8 mouse cellular contexts compared by ENCODE assay signal in genomic region chr17:88628676-88629380, GRCm38 (mm10). TPM values are rescaled to one million over a fixed set of nuclear protein-coding genes. Genes with fewer than 3 reads are reported as not detected.
DNase-seq lines count a peak whose midpoint lies in the region; TF ChIP-seq lines count a peak whose summit lies in the region.

No protein-coding gene starts in this region.

- 30% methylated on average over 10 of the region's 10 CpGs for WGBS in kidney, adult 2 months
- 15% methylated on average over 10 of the region's 10 CpGs for WGBS in lung, adult 2 months
- 58% methylated on average over 10 of the region's 10 CpGs for WGBS in small intestine, adult 2 months

- peaks cover 37% of the 10 kb centered on the region for H3K4me1 ChIP-seq in kidney, adult 2 months (ENCODE audit: control insufficient read depth, insufficient read depth, low read length)
- peaks cover 50% of the 10 kb centered on the region for H3K4me1 ChIP-seq in lung, adult 2 months (ENCODE audit: control insufficient read depth, insufficient read depth, low read length)
- peaks cover 31% of the 10 kb centered on the region for H3K4me1 ChIP-seq in small intestine, adult 2 months (ENCODE audit: control insufficient read depth, insufficient read depth, insufficient read length, low read length)

- no peaks in the 10 kb centered on the region for H3K36me3 ChIP-seq in kidney, adult 2 months (ENCODE audit: control insufficient read depth, insufficient read depth, low read length)
- no peaks in the 10 kb centered on the region for H3K36me3 ChIP-seq in small intestine, adult 2 months (ENCODE audit: control insufficient read depth, insufficient read depth, low read length)

- no peaks in the 10 kb centered on the region for H3K27me3 ChIP-seq in kidney, adult 2 months (replicated peaks; ENCODE audit: control insufficient read depth, insufficient read depth, low read length)
- no peaks in the 10 kb centered on the region for H3K27me3 ChIP-seq in small intestine, adult 2 months (ENCODE audit: control insufficient read depth, insufficient read depth, low read length)

- TF ChIP-seq CTCF in brain, embryonic 14.5 days (IDR thresholded peaks at IDR 0.05; ENCODE audit: borderline replicate concordance, extremely low read depth, insufficient read depth, insufficient read length), result no peak
- TF ChIP-seq CTCF in kidney, adult 2 months (conservative IDR thresholded peaks at IDR 0.05; ENCODE audit: insufficient read depth, insufficient read length, low read depth, low read length), result no peak
- TF ChIP-seq CTCF in lung, adult 2 months (IDR thresholded peaks at IDR 0.05; ENCODE audit: insufficient read depth, low read length), result no peak
- no peak for TF ChIP-seq CTCF in small intestine, adult 2 months (IDR thresholded peaks at IDR 0.05; ENCODE audit: extremely low read depth, insufficient read length, insufficient replicate concordance, low read depth, low read length)

- no peak overlapping the region; the same call in 1 of the 2 replicates for H3K4me3 ChIP-seq in kidney, adult 2 months (ENCODE audit: insufficient read depth, low read depth, low read length)
- no peak overlapping the region for H3K4me3 ChIP-seq in lung, adult 2 months (replicated peaks; ENCODE audit: extremely low read depth, low read depth, low read length)
- H3K4me3 ChIP-seq in small intestine, adult 2 months (ENCODE audit: low read depth, low read length), result no peak overlapping the region

- peak overlapping the region; percentile 79 for H3K27ac ChIP-seq in kidney, adult 2 months (ENCODE audit: insufficient read depth, low read depth, low read length)
- peak overlapping the region; percentile 42 for H3K27ac ChIP-seq in small intestine, adult 2 months (ENCODE audit: insufficient read depth, low read depth, low read length)

- peak; percentile 97 for DNase-seq in NIH3T3 (ENCODE audit: low read depth)
- peak; percentile 91 for DNase-seq in brain, embryonic 14.5 days (ENCODE audit: low read depth)
- DNase-seq in heart, adult 8-10 months (ENCODE audit: low spot score), result peak; percentile 89
- DNase-seq in kidney, adult 2 months, result peak; percentile 95
- peak; percentile 40 for DNase-seq in lung, adult 2 months
- no peak for DNase-seq in cerebellum, postnatal 36 days
- no peak for DNase-seq in thymus, postnatal 0 days (ENCODE audit: low spot score)

- TF ChIP-seq POLR2A in brain, embryonic 14.5 days (IDR thresholded peaks at IDR 0.05; ENCODE audit: borderline replicate concordance, extremely low read depth, insufficient read depth, insufficient read length, poor library complexity, severe bottlenecking), result no peak
- no peak for TF ChIP-seq POLR2A in kidney, adult 2 months (IDR thresholded peaks at IDR 0.05; ENCODE audit: low read depth, low read length)
- peak; percentile 43; the same call in 1 of the 2 replicates for TF ChIP-seq POLR2A in lung, adult 2 months (IDR thresholded peaks at IDR 0.05; ENCODE audit: borderline replicate concordance, extremely low read depth, low read depth, low read length)
- no peak for TF ChIP-seq POLR2A in small intestine, adult 2 months (IDR thresholded peaks at IDR 0.05; ENCODE audit: low read depth, low read length)

RNA-seq across cellular contexts. Expression of gene Ston1, which starts 31.3 kb away (rescaled TPM):
- 6.0 and 10.0 TPM in 2 replicates for polyA plus RNA-seq in brain, embryonic 14.5 days (2012; rRNA removed)
- 10 to 100 TPM; 15.0 to 20.7 (median 18.0) TPM for total RNA-seq in heart, adult 8-10 months (2022)
- 22.5 and 25.6 TPM in 2 replicates for polyA plus RNA-seq in kidney, adult 2 months (2012; rRNA removed)
- 41.0 and 43.1 TPM in 2 replicates for polyA plus RNA-seq in lung, adult 2 months (2012; rRNA removed)
- polyA plus RNA-seq in small intestine, adult 2 months (2012; rRNA removed), result 2.3 and 5.4 TPM in 2 replicates
- 3.4 and 3.8 TPM in 2 replicates for polyA plus RNA-seq in thymus, postnatal 0 days (2015; fragmentation: Nextera tagmentation; extraction: Ambion mirVana)

RNA-seq across cellular contexts. Expression of gene Gtf2a1l, which starts 39.6 kb away (rescaled TPM):
- polyA plus RNA-seq in brain, embryonic 14.5 days (2012; rRNA removed), result 0.15 and 0.16 TPM in 2 replicates
- total RNA-seq in heart, adult 8-10 months (2022), result not detected
- 0.10 and 0.14 TPM in 2 replicates for polyA plus RNA-seq in kidney, adult 2 months (2012; rRNA removed)
- polyA plus RNA-seq in lung, adult 2 months (2012; rRNA removed), result not detected in 2 replicates
- not detected in 2 replicates for polyA plus RNA-seq in small intestine, adult 2 months (2012; rRNA removed)
- polyA plus RNA-seq in thymus, postnatal 0 days (2015; fragmentation: Nextera tagmentation; extraction: Ambion mirVana), result not detected in 2 replicates

Comparison
In these comparisons a context has a peak if more than half of its experiments do, and no peak if none do; other contexts are left out.
1. DNase-seq: peak in NIH3T3 (single experiment), brain, embryonic 14.5 days (single experiment), heart, adult 8-10 months (single experiment), kidney, adult 2 months (single experiment) and lung, adult 2 months (single experiment); none in cerebellum, postnatal 36 days (0 of 2) and thymus, postnatal 0 days (single experiment).